Mouse (Mus musculus): ENCODE results near the gene Mtf2. TPM values are rescaled to one million over a fixed set of nuclear protein-coding genes. Genes with fewer than 3 reads are reported as not detected.
"Not testable (repeated sequence)": the region's sequence is repeated elsewhere in the genome, so short reads cannot be mapped to it uniquely, and the experiment has no call there.

The Mtf2 gene
- polyA plus RNA-seq, 1 experiment, result 0.46 TPM

DNA sequence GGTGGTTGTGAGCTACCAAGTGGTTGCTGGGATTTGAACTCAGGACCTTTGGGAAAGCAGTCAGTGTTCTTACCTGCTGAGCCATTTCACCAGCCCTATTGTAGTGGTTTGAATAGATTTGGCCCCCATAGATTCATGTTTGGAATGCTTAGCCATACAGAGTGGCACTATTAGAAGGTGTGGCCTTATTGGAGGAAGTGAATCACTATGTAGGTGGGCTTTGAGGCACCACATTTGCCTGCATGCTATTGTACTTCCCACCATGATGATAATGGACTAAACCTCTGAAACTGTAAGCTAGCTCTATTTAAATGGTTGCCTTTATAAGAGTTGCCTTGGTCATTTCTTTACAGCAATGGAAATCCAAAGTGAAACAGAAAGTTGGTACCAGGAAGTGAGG is 10.8 kb downstream of the Mtf2 start:
- Histone ChIP-seq H3K4me3 (replicated peaks) (no peak overlapping the region), H3K36me3 (ENCODE audit: control insufficient read depth) (peaks cover 68% of the 10 kb centered on the region)

DNA sequence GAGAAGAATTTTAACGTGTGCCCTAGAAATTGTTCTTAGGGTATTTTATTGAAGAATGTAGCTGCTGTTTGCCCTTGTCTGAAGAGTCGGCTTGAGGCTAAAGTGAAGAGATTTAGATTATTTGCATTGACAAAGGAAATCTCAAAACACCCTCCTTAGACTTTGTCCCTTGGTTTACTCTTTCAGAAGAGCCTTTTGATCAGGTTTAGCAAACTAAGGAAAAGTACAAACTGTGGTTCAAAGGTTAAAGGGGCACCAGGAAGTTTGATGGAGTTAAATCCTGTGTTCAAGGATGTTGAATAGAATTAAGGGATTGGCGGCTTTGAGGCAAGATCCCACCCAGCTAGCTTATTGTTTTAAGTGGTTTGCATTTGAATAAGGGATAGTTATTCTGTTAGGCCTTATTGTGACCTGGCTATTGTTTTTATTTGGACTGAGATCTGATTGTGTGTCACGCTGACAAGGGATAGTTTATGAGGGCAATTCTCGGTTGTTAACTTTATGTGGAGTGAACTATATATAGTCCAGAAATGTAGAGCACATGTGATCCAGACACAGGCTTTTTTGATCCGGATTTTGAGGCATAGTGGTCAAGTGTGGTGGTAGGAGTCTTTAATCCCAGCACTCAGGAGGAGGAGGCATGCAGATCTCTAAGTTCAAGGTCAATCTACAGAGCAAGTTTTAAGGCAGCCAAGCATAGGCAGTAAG is 11.5 kb downstream of the Mtf2 start:
- Histone ChIP-seq H3K4me3 (replicated peaks) (no peak overlapping the region), H3K27me3 (ENCODE audit: control insufficient read depth) (no peaks in the 10 kb centered on the region), H3K9me3 (ENCODE audit: control insufficient read depth, low read length) (no peaks in the 10 kb centered on the region), H3K4me1 (ENCODE audit: control insufficient read depth) (peaks cover 5% of the 10 kb centered on the region), H3K36me3 (ENCODE audit: control insufficient read depth) (peaks cover 69% of the 10 kb centered on the region)
- TF ChIP-seq TAL1 (IDR thresholded peaks at IDR 0.05; ENCODE audit: low read length), result no peak
- TF ChIP-seq GATA1 (IDR thresholded peaks at IDR 0.05; ENCODE audit: low read length), result no peak

More for the DNA sequence above, 10.8 kb downstream of the Mtf2 start:
- TF ChIP-seq TAL1 (IDR thresholded peaks at IDR 0.05; ENCODE audit: low read length) (no peak), GATA1 (IDR thresholded peaks at IDR 0.05; ENCODE audit: low read length) (no peak)
- Histone ChIP-seq H3K27me3 (ENCODE audit: control insufficient read depth) (no peaks in the 10 kb centered on the region), H3K4me1 (ENCODE audit: control insufficient read depth) (peaks cover 5% of the 10 kb centered on the region), H3K9me3 (ENCODE audit: control insufficient read depth, low read length) (no peaks in the 10 kb centered on the region)

DNA sequence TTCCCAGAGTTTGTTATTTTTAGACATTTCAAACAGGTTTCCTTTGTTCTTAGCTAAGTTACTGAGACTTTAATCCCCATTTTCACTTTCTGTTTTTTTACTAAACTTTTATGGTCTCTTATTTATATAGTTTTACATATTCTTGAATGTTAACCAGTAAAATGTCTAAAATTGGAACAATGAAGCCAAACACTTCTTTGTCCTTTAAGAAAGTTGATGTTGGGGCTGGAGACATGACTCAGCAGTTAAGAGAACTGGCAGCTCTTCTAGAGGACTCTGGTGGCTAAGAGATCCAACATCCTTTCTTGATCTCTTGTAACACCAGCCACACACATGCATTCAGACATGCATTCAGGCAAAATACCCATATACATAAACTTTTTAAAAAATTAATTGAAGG is 14.1 kb downstream of the Mtf2 start:
- H3K36me3 ChIP-seq (ENCODE audit: control insufficient read depth), result peaks cover 71% of the 10 kb centered on the region
- H3K4me3 ChIP-seq (replicated peaks), result no peak overlapping the region

DNA sequence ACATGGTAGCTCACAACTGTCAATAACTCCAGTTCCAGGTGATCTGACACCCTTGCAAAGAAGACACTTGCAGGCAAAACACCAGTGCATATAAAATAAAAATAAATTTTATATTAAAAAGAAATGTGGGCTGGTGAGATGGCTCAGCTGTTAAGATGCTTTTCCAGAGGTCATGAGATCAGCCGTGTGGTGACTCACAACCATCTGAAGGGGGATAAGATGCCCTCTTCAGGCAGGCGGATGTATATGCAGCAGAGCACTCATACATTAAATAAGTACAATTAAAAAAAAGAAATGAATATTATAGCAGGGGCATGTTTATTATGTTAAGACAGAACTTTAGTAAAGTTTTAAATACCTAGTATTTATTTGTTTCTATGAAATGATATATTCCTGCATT is 16.9 kb downstream of the Mtf2 start:
- H3K36me3 ChIP-seq (ENCODE audit: control insufficient read depth), result peaks cover 76% of the 10 kb centered on the region

More for the DNA sequence above, 14.1 kb downstream of the Mtf2 start:
- TF ChIP-seq GATA1 (IDR thresholded peaks at IDR 0.05; ENCODE audit: low read length), result no peak
- no peak for TF ChIP-seq TAL1 (IDR thresholded peaks at IDR 0.05; ENCODE audit: low read length)
- Histone ChIP-seq H3K9me3 (ENCODE audit: control insufficient read depth, low read length) (no peaks in the 10 kb centered on the region), H3K4me1 (ENCODE audit: control insufficient read depth) (peaks cover 5% of the 10 kb centered on the region), H3K27me3 (ENCODE audit: control insufficient read depth) (no peaks in the 10 kb centered on the region)

DNA sequence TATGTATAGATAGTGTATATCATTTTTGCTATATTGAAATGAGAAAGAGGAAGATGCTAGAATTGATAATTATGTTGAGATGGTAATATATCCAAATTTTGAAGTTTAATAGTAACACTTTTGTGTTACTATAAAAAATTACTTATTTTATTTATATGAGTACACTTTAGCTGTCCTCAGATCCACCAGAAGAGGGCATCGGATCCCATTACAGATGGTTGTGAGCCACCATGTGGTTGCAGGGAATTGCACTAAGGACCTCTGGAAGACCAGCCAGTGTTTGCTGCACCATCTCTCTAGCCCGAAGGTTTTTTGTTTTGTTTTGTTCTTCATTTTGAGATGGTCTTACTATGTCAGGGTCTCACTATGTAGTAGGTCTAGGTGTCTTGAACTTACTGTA is 20.0 kb downstream of the Mtf2 start:
- TF ChIP-seq GATA1 (IDR thresholded peaks at IDR 0.05; ENCODE audit: low read length), result no peak
- TF ChIP-seq TAL1 (IDR thresholded peaks at IDR 0.05; ENCODE audit: low read length), result no peak
- Histone ChIP-seq H3K36me3 (ENCODE audit: control insufficient read depth) (peaks cover 82% of the 10 kb centered on the region), H3K9me3 (ENCODE audit: control insufficient read depth, low read length) (no peaks in the 10 kb centered on the region), H3K4me3 (replicated peaks) (no peak overlapping the region), H3K27me3 (ENCODE audit: control insufficient read depth) (no peaks in the 10 kb centered on the region), H3K4me1 (ENCODE audit: control insufficient read depth) (no peaks in the 10 kb centered on the region)

More for the DNA sequence above, 16.9 kb downstream of the Mtf2 start:
- TF ChIP-seq TAL1 (IDR thresholded peaks at IDR 0.05; ENCODE audit: low read length) (no peak), GATA1 (IDR thresholded peaks at IDR 0.05; ENCODE audit: low read length) (no peak)
- no peaks in the 10 kb centered on the region for H3K27me3 ChIP-seq (ENCODE audit: control insufficient read depth)
- no peak overlapping the region for H3K4me3 ChIP-seq (replicated peaks)
- H3K9me3 ChIP-seq (ENCODE audit: control insufficient read depth, low read length), result no peaks in the 10 kb centered on the region
- peaks cover 5% of the 10 kb centered on the region for H3K4me1 ChIP-seq (ENCODE audit: control insufficient read depth)

DNA sequence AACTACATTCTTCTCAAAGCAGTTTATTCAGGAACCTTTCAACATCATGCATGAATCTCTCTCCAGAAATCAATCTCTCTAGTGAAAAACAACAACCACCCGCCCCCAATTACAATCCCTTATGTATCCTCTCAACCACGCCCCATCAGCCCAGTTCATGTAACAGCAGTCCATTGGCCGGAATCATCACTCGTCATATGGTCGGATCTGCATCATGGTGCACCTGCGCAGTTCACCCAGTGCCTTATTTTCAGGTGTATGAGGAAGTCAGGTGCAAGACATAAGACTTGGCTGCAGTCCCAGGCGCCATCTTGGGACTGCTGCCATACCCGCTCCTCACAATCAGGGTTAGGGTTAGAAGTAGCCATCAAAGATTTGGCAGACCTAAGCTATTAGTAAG is 27.3 kb downstream of the Mtf2 start:
- H3K4me3 ChIP-seq (replicated peaks); H3K27me3 ChIP-seq (ENCODE audit: control insufficient read depth); H3K4me1 ChIP-seq (ENCODE audit: control insufficient read depth); H3K9me3 ChIP-seq (ENCODE audit: control insufficient read depth, low read length): not testable (repeated sequence)
- H3K36me3 ChIP-seq (ENCODE audit: control insufficient read depth), result peaks cover 76% of the 10 kb centered on the region

DNA sequence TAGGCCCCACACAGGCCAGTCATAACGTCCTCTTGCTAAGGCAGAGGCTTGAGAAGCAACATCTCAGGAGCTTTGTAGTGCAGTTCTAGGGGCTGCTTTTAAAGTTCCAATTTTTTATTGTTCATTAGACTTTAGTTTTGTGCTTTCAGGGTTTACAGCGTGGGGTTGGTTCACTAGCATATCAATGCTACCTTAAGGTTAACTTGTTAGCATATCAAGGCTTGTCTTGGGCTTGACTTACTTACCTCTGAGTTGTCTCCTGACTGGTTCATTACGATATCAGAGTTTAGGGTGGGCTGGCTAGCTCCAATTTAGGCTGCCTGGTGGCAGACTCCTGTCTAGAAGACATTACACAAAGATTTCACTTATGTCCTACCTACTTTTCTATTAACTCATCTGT is 32.2 kb downstream of the Mtf2 start:
- H3K27me3 ChIP-seq (ENCODE audit: control insufficient read depth), result no peaks in the 10 kb centered on the region
- TF ChIP-seq GATA1 (IDR thresholded peaks at IDR 0.05; ENCODE audit: low read length), result no peak
- no peak for TF ChIP-seq TAL1 (IDR thresholded peaks at IDR 0.05; ENCODE audit: low read length)
- no peaks in the 10 kb centered on the region for H3K9me3 ChIP-seq (ENCODE audit: control insufficient read depth, low read length)
- H3K4me1 ChIP-seq (ENCODE audit: control insufficient read depth), result no peaks in the 10 kb centered on the region
- H3K4me3 ChIP-seq (replicated peaks), result no peak overlapping the region
- peaks cover 79% of the 10 kb centered on the region for H3K36me3 ChIP-seq (ENCODE audit: control insufficient read depth)

DNA sequence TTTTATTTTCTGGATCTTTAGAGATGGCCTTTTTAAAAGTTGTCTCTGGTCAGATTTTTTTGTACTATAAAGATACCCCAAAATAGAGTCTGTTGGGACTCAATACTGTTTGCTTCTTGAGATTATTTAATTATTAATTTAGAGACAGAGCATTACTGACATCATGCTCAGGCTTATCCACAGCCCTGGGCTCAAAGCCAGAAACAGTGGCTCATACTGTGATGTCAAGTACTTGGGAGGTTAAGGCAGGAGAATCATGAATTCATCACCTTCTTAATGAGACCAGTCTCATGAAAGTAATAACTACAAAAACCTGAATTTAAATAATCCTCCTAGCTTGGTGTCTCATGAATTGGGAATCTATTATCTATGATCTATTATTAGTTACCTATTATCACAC is 34.7 kb downstream of the Mtf2 start:
- H3K27me3 ChIP-seq (ENCODE audit: control insufficient read depth), result no peaks in the 10 kb centered on the region
- H3K4me3 ChIP-seq (replicated peaks), result no peak overlapping the region
- TF ChIP-seq TAL1 (IDR thresholded peaks at IDR 0.05; ENCODE audit: low read length) (no peak), GATA1 (IDR thresholded peaks at IDR 0.05; ENCODE audit: low read length) (no peak)
- H3K9me3 ChIP-seq (ENCODE audit: control insufficient read depth, low read length), result no peaks in the 10 kb centered on the region
- H3K36me3 ChIP-seq (ENCODE audit: control insufficient read depth), result peaks cover 78% of the 10 kb centered on the region
- no peaks in the 10 kb centered on the region for H3K4me1 ChIP-seq (ENCODE audit: control insufficient read depth)

DNA sequence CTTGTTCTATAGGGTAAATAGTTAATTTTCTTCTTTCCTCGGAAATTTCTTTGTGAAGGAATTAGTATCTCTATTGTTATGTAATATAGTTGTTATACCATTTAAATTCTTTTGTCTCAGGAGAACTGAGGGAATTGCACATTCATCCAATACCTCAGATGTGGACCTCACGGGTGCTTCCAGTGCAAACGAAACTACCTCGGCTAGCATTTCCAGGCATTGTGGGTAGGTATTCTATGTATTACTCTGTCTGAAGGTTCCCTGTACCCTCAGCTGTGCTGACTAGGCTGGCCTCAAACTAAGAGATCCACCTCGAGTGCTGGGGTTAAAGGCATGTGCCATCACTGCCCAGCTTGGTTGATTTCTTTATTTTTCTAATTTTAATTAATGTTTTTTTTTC is 38.8 kb downstream of the Mtf2 start:
- peaks cover 76% of the 10 kb centered on the region for H3K36me3 ChIP-seq (ENCODE audit: control insufficient read depth)
- TF ChIP-seq GATA1 (IDR thresholded peaks at IDR 0.05; ENCODE audit: low read length), result no peak
- no peak for TF ChIP-seq TAL1 (IDR thresholded peaks at IDR 0.05; ENCODE audit: low read length)

DNA sequence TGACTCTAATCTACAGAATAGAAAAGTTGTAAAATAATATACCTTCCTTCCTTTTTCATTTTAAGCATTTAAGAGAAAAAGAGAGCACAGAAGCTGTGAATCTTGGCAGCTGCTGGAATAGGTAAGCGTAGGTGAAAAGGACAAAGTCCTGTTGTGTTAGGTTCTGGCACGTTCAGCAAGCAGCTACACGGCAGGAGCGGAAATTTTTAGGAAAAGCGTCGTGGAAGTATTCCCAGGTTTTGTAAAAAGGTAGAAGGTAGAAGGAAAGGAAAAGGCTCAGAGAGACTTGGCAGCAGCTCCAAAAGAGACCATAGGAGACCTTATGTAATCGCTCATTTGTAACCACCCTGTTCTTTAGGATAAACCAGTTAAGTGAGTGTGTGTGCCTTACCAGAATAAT is 43.9 kb downstream of the Mtf2 start:
- TF ChIP-seq TAL1 (IDR thresholded peaks at IDR 0.05; ENCODE audit: low read length) (no peak), GATA1 (IDR thresholded peaks at IDR 0.05; ENCODE audit: low read length) (no peak)
- Histone ChIP-seq H3K36me3 (ENCODE audit: control insufficient read depth) (peaks cover 42% of the 10 kb centered on the region), H3K27me3 (ENCODE audit: control insufficient read depth) (no peaks in the 10 kb centered on the region), H3K4me3 (replicated peaks) (no peak overlapping the region), H3K9me3 (ENCODE audit: control insufficient read depth, low read length) (no peaks in the 10 kb centered on the region), H3K4me1 (ENCODE audit: control insufficient read depth) (no peaks in the 10 kb centered on the region)

More for the DNA sequence above, 38.8 kb downstream of the Mtf2 start:
- Histone ChIP-seq H3K9me3 (ENCODE audit: control insufficient read depth, low read length) (no peaks in the 10 kb centered on the region), H3K27me3 (ENCODE audit: control insufficient read depth) (no peaks in the 10 kb centered on the region), H3K4me3 (replicated peaks) (no peak overlapping the region), H3K4me1 (ENCODE audit: control insufficient read depth) (no peaks in the 10 kb centered on the region)
